In the genomic region with DNA sequence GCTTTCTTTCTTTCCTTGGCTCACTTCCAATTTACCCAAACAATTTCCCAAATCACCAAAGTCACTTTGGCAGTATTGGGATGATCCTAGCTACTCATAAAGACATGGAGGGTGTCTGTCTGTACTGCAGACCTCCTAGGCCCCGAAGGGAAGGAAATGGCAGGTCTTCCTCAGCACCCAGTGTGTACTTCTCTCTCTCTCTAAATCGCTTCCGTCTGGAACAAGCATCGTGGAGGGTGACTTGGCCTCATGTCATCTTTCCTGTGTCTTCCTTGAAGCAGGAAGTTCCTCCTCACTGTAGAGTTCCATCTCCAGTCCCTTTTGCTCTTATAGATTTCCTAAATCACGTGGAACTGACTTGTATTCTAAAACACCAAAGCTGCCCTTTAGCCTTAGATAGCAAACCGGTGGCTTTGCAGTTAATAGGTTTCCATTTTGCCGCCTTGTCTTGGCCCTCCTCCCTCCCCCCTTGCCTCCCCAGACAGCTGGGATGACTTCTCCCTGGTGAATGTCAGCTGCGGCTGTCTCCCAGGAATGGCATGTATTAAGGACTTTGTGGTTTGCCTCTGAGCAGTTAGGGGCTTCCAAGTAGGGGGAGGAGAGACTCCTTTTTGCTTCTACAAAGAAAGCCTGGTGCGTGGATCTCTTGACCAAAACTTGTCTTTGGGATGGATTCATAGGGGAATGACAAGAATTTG, we compare ENCODE assay signal across 12 mouse cellular contexts. TPM values are rescaled to one million over a fixed set of nuclear protein-coding genes. Genes with fewer than 3 reads are reported as not detected.
DNase-seq lines count a peak whose midpoint lies in the region; ATAC-seq and TF ChIP-seq lines count a peak whose summit lies in the region.
"Had no signal": no experiment of that assay in that cellular context is flagged by ENCODE, and none has a peak within 500 bp of the region (broad histone marks: within the 10 kb centered on the region; RNA-seq: fewer than 3 reads in every experiment).

No protein-coding gene starts in this region.

- H3K27ac ChIP-seq in heart, embryonic 13.5 days (replicated peaks): no peak overlapping the region; the same call in 1 of the 2 replicates
- H3K27ac ChIP-seq in lung, embryonic 14.5 days (ENCODE audit: low read depth): no peak overlapping the region
- 0 out of 2 replicates have a peak overlapping the region, but pooled peaks have one; percentile 17 for H3K27ac ChIP-seq in embryonic facial prominence, embryonic 15.5 days (replicated peaks)
- H3K27ac ChIP-seq in stomach, embryonic 15.5 days: peak overlapping the region; percentile 55
- H3K27ac ChIP-seq in forebrain, embryonic 15.5 days (replicated peaks): no peak overlapping the region
- H3K27ac ChIP-seq: liver, embryonic 14.5 days had no signal

- H3K4me3 ChIP-seq in heart, embryonic 13.5 days: no peak overlapping the region
- H3K4me3 ChIP-seq in lung, embryonic 14.5 days (ENCODE audit: low read depth, low read length): no peak overlapping the region
- H3K4me3 ChIP-seq in embryonic facial prominence, embryonic 15.5 days (replicated peaks): no peak overlapping the region
- no peak overlapping the region for H3K4me3 ChIP-seq in stomach, embryonic 15.5 days (replicated peaks)
- no peak overlapping the region for H3K4me3 ChIP-seq in forebrain, embryonic 15.5 days
- H3K4me3 ChIP-seq: heart, embryonic 10.5 days had no signal

- 0 out of 2 replicates have a peak overlapping the region, but pooled peaks have one; percentile 6 for H3K9ac ChIP-seq in heart, embryonic 13.5 days
- H3K9ac ChIP-seq in lung, embryonic 14.5 days: no peak overlapping the region
- no peak overlapping the region for H3K9ac ChIP-seq in embryonic facial prominence, embryonic 15.5 days
- no peak overlapping the region for H3K9ac ChIP-seq in stomach, embryonic 15.5 days
- H3K9ac ChIP-seq in forebrain, embryonic 15.5 days (replicated peaks): no peak overlapping the region
- H3K9ac ChIP-seq: liver, embryonic 14.5 days had no signal

- TF ChIP-seq CTCF in lung, embryonic 14.5 days (IDR thresholded peaks at IDR 0.05; ENCODE audit: low read depth): no peak

- H3K4me2 ChIP-seq in heart, embryonic 13.5 days: 0 out of 2 replicates have a peak overlapping the region, but pooled peaks have one; percentile 14
- H3K4me2 ChIP-seq in lung, embryonic 14.5 days: peak overlapping the region; percentile 2; the same call in 1 of the 2 replicates
- H3K4me2 ChIP-seq in embryonic facial prominence, embryonic 15.5 days (replicated peaks): no peak overlapping the region
- H3K4me2 ChIP-seq in stomach, embryonic 15.5 days: no peak overlapping the region
- no peak overlapping the region for H3K4me2 ChIP-seq in forebrain, embryonic 15.5 days (replicated peaks)

- no peak for DNase-seq in heart, postnatal 36 days
- peak; percentile 65 for DNase-seq in lung, embryonic 14.5 days
- no peak for DNase-seq in lung, postnatal 14 days
- DNase-seq: midbrain, embryonic 14.5 days had no signal

- H3K27me3 ChIP-seq in heart, embryonic 13.5 days (replicated peaks): no peaks in the 10 kb centered on the region
- H3K27me3 ChIP-seq in lung, embryonic 14.5 days (ENCODE audit: insufficient read depth, low read length): no peaks in the 10 kb centered on the region
- H3K27me3 ChIP-seq in embryonic facial prominence, embryonic 15.5 days: no peaks in the 10 kb centered on the region
- H3K27me3 ChIP-seq in stomach, embryonic 15.5 days (replicated peaks): no peaks in the 10 kb centered on the region
- no peaks in the 10 kb centered on the region for H3K27me3 ChIP-seq in forebrain, embryonic 15.5 days

- no peak for ATAC-seq in heart, embryonic 13.5 days (ENCODE audit: extremely low read depth, insufficient number of reproducible peaks, low FRiP score, low TSS enrichment)
- ATAC-seq in lung, embryonic 14.5 days (ENCODE audit: insufficient read depth): peak; percentile 50; the same call in 1 of the 2 replicates
- no peak for ATAC-seq in embryonic facial prominence, embryonic 15.5 days (ENCODE audit: insufficient number of reproducible peaks, low FRiP score, low TSS enrichment, low read depth)
- ATAC-seq in stomach, embryonic 15.5 days (ENCODE audit: insufficient read depth, low FRiP score, low read depth): peak; percentile 48; the same call in 1 of the 2 replicates
- ATAC-seq in forebrain, embryonic 15.5 days (replicated peaks): no peak
- ATAC-seq in monocyte, adult 5-6 weeks (replicated peaks; ENCODE audit: insufficient number of reproducible peaks, low FRiP score, low TSS enrichment, poor library complexity, severe bottlenecking): no peak
- ATAC-seq: inflammation-experienced regulatory T-cells, adult 6 months had no signal

- H3K36me3 ChIP-seq in heart, embryonic 13.5 days: peaks cover 15% of the 10 kb centered on the region
- H3K36me3 ChIP-seq in lung, embryonic 14.5 days (ENCODE audit: insufficient read depth): peaks cover 11% of the 10 kb centered on the region
- H3K36me3 ChIP-seq in embryonic facial prominence, embryonic 15.5 days: peaks cover 16% of the 10 kb centered on the region; the same call in 1 of the 2 replicates
- no peaks in the 10 kb centered on the region for H3K36me3 ChIP-seq in stomach, embryonic 15.5 days
- H3K36me3 ChIP-seq in forebrain, embryonic 15.5 days: no peaks in the 10 kb centered on the region

- intact Hi-C loops in heart, postnatal 36 days (cut with DNase I): no loop called here

- H3K9me3 ChIP-seq in heart, embryonic 13.5 days: no peaks in the 10 kb centered on the region
- H3K9me3 ChIP-seq in lung, embryonic 14.5 days (ENCODE audit: low read depth, low read length): no peaks in the 10 kb centered on the region
- H3K9me3 ChIP-seq in embryonic facial prominence, embryonic 15.5 days (replicated peaks): no peaks in the 10 kb centered on the region
- no peaks in the 10 kb centered on the region for H3K9me3 ChIP-seq in stomach, embryonic 15.5 days
- H3K9me3 ChIP-seq in forebrain, embryonic 15.5 days: no peaks in the 10 kb centered on the region
- H3K9me3 ChIP-seq: heart, embryonic 10.5 days had no signal

- WGBS in heart, embryonic 13.5 days: 30% methylated on average over 9 of the region's 9 CpGs
- WGBS in lung, embryonic 14.5 days: 31% methylated on average over 9 of the region's 9 CpGs
- WGBS in embryonic facial prominence, embryonic 15.5 days: 32% methylated on average over 9 of the region's 9 CpGs
- 34% methylated on average over 9 of the region's 9 CpGs for WGBS in stomach, embryonic 15.5 days
- 74% methylated on average over 9 of the region's 9 CpGs for WGBS in forebrain, embryonic 15.5 days

- H3K4me1 ChIP-seq in heart, embryonic 13.5 days: peaks cover 76% of the 10 kb centered on the region
- peaks cover 25% of the 10 kb centered on the region for H3K4me1 ChIP-seq in lung, embryonic 14.5 days (ENCODE audit: insufficient read depth)
- peaks cover 49% of the 10 kb centered on the region for H3K4me1 ChIP-seq in embryonic facial prominence, embryonic 15.5 days
- H3K4me1 ChIP-seq in stomach, embryonic 15.5 days: peaks cover 31% of the 10 kb centered on the region
- peaks cover 23% of the 10 kb centered on the region for H3K4me1 ChIP-seq in forebrain, embryonic 15.5 days

RNA-seq across cellular contexts. Expression of gene Jdp2, which starts 5.6 kb away (rescaled TPM):
- 0.20 and 0.47 TPM in 2 replicates for polyA plus RNA-seq in heart, embryonic 13.5 days (2015; fragmentation: Nextera tagmentation; extraction: Ambion mirVana)
- 1 to 10 TPM; 8.7 to 9.0 TPM for total RNA-seq in heart, postnatal 36 days (2021)
- 1.3 and 2.2 TPM in 2 replicates for polyA plus RNA-seq in lung, embryonic 14.5 days (2014; fragmentation: Nextera tagmentation; extraction: Ambion mirVana)
- 0.72 and 1.1 TPM in 2 replicates for polyA plus RNA-seq in embryonic facial prominence, embryonic 15.5 days (2015; fragmentation: Nextera tagmentation; extraction: Ambion mirVana)
- polyA plus RNA-seq in stomach, embryonic 15.5 days (2015; fragmentation: Nextera tagmentation; extraction: Ambion mirVana): 0.81 and 0.89 TPM in 2 replicates
- polyA plus RNA-seq in forebrain, embryonic 15.5 days (2015; fragmentation: Nextera tagmentation; extraction: Ambion mirVana): 0.10 and 0.50 TPM in 2 replicates
- total RNA-seq in monocyte, adult 5-6 weeks (2017): 28.2 to 43.6 TPM (median 32.9 TPM) in 3 replicates

Comparison
In these comparisons a context has a peak if more than half of its experiments do, and no peak if none do; other contexts are left out.
1. ATAC-seq: peak in lung, embryonic 14.5 days (single experiment) and stomach, embryonic 15.5 days (single experiment); none in heart, embryonic 13.5 days (single experiment), embryonic facial prominence, embryonic 15.5 days (single experiment), forebrain, embryonic 15.5 days (single experiment) and monocyte, adult 5-6 weeks (single experiment).
2. H3K27ac ChIP-seq: peak in embryonic facial prominence, embryonic 15.5 days (single experiment) and stomach, embryonic 15.5 days (single experiment); none in heart, embryonic 13.5 days (single experiment), lung, embryonic 14.5 days (single experiment) and forebrain, embryonic 15.5 days (single experiment).
3. H3K4me2 ChIP-seq: peak in heart, embryonic 13.5 days (single experiment) and lung, embryonic 14.5 days (single experiment); none in embryonic facial prominence, embryonic 15.5 days (single experiment), stomach, embryonic 15.5 days (single experiment) and forebrain, embryonic 15.5 days (single experiment).